Mouse (Mus musculus): ENCODE results near the gene Cyp26b1.

DNA sequence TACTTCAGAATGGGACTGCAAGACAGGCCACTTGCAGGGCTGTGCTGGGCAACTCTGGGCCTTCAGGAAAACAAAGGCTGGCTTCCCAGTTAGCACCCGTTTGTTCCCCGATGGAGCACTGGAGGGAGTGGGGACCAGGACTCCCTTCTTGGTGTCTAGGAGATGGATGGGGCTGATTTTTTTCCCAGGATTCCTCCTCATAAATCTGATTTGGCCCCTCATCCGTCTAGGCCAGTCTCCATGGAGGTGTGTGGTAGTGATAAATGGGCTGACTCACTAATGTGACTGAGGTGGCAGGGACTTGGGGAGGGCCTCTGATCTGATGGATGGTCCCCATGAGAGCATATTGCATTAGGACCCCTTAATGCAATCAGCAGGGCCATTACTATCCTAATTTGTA lies 5.0 kb upstream of the Cyp26b1 start:
- no peak for TF ChIP-seq CTCF (IDR thresholded peaks at IDR 0.05; ENCODE audit: control insufficient read depth, insufficient read depth, low read length)
- TF ChIP-seq POLR2A (IDR thresholded peaks at IDR 0.05; ENCODE audit: borderline replicate concordance, control insufficient read depth, low read depth, low read length): no peak
